Mouse (Mus musculus): ENCODE measurements around the gene Cphx2.
"Not testable (repeated sequence)": the region's sequence is repeated elsewhere in the genome, so short reads cannot be mapped to it uniquely, and the experiment has no call there.

The Cphx2 gene

DNA sequence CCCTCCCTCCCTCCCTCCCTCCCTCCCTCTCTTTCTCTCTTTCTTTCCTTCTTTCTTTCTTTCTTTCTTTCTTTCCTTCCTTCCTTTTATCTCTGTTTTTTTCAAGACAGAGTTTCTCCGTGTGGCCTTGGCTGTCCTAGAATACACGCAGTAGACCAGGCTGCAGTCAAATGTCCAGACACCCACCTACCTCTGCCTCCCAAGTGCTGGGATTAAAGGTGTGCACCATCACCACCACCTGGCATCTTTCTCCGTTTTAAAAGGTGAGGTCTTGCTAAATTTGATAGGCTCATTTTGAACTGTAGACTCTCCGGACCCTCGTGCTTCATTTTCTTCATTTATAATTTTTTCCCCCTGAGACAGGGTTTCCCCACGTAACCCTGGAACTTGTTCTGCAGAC is at the start of gene Cphx2:
Cphx2 (plus strand) TSS at position 301 of the 400 bp plus-strand sequence.
- not testable (repeated sequence) for DNase-seq

DNA sequence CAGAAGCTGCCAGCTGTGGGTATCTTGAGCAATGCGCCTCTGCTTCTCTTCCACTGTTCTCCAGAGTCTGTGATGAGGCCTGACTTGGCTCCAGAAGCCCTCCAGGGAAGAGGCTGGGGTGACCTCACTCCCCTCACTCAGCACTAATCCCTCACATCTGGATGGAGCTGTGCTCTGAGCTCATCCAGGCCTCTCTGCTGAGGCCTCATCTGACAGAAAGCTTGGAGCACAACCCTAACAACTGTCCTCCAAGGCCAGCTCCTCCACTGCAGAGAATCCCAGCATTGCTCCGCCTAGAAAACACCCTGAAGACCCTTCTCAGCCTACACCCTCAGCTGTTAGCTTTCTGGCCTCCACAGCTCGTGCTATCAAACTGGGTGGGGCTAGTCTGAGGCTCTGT is 47.0 kb upstream of the Cphx2 start:
- DNase-seq = not testable (repeated sequence)

DNA sequence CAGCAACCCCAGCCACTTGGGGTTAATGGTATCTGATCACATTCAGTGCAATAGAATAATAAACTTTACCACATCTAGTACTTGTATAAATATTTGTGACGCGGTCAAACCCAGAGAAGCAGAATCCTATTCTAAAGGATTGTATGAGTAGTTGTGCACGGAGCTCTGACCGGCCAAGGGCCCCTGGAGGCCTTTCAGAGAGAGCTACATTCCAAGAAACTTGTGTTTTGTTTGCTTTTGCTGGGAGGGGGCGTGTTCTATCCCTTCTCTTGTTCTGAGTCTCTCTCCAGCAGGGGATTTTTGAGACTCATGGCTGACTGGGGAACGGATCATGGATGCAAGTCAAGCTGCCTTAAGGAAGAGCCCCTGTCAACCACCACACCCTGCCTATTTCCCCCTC is 45.9 kb upstream of the Cphx2 start:
- not testable (repeated sequence) for DNase-seq

DNA sequence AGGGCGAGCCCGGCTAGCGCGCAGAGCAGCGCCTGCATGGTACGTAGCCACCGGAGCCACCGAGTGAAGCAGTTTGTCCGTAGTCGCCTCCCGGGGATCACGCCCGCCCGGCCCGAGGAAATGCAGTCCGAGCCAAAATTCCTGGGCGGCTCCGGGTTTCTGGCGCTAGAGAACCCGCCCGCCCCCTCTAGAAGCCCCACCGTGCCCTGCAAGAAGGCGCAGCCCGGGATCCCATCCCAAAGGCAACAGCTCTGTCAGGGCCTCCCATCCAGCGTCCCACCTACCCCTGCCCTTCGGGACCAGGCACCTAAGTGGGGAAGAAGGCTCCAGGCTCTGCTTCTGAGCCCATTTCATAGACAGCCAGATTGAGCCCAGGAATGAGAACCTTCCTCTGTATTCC is 38.7 kb upstream of the Cphx2 start, which contains the start of gene Gm9780:
Gm9780 (minus strand) TSS at position 101 of the 400 bp plus-strand sequence.
- DNase-seq = not testable (repeated sequence)

DNA sequence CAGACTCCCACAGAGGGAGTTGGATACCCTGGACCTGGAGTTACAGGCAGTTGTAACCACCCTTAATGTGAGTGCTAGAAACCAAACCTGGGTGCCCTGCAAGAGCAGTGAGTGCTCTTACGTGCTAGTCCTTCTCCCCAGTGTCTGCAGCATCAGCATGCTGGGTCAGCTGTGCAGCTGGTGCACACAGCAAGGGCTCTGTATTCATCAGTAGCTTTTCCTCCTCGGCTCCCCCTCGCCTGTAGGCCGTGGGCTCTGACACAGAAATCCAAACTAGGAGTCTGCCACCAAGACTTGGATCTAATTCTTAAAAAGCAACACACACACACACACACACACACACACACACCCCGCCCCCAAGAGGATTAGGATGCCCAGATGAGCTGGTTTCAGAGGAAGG is 36.3 kb upstream of the Cphx2 start:
- DNase-seq = not testable (repeated sequence)

DNA sequence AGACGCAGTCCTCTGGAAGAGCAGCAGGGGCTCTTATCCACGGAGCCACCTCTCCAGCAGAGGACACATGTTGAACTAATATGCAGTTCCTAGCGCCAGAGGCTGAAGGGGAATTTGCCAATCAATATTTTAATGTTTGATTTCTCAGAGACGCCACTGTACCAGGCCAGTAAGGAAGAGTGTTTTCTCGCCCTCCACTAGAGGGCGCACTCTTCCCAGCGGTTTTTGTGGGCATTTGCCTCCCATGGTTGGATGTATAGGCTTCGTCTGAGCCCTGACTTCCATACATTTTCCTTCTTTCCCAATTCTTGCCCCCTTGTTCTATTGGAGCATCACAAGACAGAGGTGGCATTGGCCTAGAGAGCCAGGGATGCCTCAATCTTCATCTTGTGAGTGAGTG is 34.3 kb upstream of the Cphx2 start:
- DNase-seq = not testable (repeated sequence)

DNA sequence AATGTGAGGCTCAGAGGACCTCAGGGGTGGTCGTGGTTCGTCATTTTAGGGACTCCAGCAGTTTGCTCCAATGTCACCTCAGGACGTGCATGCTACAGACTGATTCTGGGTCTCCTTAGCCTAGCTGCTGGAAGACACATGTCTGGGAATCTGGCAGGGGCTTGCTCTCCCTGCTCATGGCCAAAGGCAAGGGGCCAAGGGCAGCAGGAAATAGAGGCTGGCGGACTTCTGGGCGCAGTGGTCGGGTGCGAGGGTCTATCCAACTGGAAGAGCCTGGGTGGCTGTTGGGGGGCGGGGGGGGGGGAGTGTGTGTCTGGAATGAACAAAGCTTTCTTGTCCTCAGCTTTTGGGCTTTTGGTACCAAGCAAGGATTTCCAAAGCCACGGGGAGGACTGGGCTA is 32.5 kb upstream of the Cphx2 start:
- not testable (repeated sequence) for DNase-seq

DNA sequence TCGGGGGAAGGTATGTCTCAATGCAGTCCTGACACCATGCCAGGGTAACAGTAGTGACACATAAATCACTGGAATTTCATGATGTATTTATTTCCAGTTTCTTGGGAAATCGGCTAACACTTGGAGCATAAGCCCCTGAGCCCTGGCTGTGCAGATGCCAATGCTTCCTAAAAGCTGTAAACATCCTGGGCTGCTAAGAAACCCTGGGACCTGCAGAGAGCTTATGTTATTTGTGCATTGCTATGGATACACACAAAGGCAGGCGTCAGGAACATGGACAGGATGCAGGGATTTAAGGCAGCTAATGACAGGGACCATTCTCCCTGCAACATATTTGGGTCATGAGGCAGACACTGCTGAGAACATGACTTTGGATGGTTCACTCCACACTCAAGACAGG is 23.1 kb upstream of the Cphx2 start:
- DNase-seq = not testable (repeated sequence)

DNA sequence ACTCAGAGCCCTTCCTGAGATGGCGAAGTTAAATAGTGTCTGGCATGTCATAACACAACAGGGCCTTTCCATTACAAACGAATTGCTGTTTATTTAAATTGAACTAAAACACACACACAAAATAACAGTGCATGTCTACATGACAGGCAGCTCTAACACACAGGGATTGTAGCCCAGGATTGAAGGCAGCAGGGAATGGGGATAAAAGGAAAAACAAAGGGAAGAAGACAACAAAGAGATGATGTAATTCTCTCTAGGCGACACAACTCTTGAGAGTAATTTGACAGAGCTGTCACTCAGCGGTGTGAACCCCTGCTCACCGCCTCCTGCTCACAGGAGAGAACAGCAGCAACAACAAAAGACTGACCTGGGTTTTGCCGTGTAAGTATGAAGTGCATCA is 22.0 kb upstream of the Cphx2 start:
- not testable (repeated sequence) for DNase-seq

DNA sequence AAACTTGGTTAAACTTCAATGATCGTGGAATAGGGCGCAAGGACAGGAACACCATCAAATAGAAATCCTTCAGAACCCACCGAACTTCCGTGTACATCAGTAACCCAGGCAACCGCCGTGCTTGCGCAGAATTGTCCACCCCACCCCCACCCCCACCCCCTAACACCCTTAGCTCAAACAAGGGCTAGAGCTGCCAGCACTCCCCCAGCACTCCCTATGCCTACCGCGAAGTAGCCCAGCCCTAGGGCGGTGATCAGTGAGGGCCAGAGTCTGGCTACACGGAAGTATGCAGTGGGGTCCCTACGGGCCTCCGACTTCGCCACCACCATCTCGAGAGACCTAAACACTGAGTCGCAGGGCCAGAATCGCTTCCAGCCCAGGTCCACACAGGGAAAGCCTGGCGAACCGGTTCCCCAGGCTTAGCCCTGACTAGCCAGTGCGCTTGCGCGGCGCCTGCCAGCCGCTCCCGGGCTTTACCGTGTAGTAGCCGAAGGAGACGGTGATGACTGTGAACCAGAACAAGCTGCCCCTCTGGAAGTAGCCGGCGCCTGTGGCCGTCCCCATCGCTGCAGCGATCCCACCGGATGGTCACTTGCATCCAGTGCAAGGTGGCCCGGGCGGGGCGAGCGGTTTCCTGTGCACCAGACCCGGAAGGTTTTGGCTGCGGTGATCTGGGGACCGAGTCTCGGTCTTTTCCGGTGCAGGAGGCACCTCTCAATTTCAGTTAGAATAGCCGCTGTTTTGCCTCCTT is 14.6 kb upstream of the Cphx2 start:
- not testable (repeated sequence) for DNase-seq

DNA sequence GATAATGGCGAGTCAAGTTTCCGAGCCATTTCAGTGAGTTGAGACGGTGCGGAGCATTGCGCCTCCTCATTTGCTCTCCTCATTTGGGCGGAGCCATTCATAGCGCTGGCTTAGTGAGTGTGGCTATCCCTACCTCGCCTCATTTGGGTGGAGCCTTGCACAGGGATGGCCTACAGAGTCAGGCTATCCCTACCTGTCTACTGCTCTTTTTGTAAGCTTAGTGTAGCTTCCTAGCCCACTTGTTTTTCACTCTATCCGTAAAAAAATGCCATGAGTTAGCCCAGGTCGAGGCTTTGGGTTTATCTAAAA is 14.0 kb upstream of the Cphx2 start, which contains the start of gene Tmem254c:
Tmem254c (minus strand) TSS at position 31 of the 309 bp plus-strand sequence.
- not testable (repeated sequence) for DNase-seq

DNA sequence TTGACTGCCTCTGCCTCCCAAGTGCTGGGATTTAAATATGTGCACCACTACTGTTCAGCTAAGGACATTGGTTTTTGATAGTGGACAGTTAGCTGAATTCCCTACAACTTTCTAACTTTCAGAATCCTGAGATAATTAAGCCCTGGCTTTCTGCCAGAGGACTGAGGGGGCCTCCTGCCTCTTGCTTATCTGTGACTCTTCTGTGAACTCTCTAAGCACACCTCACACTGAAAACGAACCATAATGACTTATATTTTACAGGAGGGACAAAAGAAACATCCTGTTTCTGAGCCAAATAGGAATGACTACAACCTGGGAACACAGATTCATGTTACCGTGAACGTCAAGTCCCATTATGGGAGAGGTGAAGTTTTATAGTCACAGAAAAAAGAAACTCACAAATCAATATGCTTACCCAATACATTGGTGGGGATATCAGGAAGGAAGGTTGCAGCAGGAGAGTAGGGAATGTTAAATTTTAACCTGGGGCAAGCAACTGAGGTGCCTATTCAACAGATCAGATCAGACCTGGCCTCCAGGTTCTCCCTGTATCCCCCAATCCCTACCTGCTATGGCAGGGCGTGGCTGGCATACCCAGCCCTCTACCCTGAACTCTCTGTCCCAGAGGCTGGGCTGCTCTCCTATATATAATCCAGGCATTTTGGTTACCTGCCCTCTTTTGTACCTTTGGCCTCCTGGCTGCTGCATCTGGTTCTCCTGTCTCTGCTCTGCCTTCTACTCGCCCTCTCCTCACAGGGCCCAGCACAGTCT is 4.5 kb upstream of the Cphx2 start:
- DNase-seq = not testable (repeated sequence)

DNA sequence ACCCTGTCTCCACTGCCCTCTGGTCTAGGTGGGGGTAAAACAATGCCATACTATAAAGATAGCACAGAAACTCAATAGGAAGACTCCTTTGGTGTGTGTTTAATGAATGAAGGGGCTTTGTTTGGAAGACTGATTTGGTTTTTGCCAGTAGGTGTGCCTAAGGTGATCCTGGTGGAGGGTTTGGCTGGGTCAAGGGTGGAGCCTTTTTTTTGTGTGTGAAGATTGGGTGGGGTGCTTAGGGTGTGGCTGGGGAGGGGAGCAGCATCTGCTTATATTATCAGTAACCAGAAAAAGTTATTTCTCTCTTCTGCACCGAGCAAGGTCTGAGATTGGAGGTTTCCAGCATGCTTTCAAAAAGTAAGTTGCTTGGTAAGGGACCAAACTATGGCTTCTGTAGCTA is 681 bp downstream of the Cphx2 start, which contains the start of gene Cphx3:
Cphx3 (plus strand) TSS at position 301 of the 400 bp plus-strand sequence.
- not testable (repeated sequence) for DNase-seq

DNA sequence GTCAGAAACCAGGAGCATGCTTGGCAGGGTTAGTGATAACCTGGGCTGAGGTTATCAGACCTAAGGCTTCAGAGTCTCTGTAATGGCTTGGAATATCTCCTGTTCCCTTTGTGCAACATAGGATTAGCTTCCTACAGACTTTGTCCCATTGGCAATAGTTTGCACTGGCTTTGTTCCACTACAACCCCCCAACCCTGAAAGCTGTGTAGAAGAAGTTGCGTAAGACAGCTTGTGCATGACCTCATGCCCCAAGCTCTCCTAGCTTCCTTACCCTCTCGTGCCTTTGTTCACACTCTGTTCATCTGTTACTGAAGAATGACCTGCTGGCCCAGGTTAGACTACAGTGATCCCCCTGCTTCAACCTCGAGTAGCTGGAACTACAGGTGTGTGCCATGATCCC is 16.3 kb downstream of the Cphx2 start:
- not testable (repeated sequence) for DNase-seq

DNA sequence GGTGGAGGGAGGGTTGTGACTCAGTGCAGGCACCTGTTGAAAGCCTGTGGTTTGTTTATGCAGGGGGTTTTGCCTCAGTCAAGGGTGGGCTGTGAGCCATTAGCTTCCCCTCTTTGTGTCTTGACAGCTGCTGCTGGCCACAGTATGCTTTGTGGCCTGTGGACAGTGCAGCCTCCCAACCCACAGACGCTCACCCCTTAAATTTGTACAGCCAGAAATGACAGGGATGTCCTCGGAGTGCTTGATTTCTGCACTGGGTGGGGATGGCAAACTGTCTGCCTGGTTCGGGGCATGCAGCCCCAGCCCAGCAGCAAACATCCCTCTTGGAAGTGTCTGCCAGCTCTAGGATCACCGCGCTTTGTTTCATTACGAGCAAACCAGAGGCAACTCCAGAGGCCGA is 36.8 kb downstream of the Cphx2 start, which contains the start of gene Duxbl2:
Duxbl2 (plus strand) TSS at position 200 of the 400 bp plus-strand sequence.
- DNase-seq = not testable (repeated sequence)

DNA sequence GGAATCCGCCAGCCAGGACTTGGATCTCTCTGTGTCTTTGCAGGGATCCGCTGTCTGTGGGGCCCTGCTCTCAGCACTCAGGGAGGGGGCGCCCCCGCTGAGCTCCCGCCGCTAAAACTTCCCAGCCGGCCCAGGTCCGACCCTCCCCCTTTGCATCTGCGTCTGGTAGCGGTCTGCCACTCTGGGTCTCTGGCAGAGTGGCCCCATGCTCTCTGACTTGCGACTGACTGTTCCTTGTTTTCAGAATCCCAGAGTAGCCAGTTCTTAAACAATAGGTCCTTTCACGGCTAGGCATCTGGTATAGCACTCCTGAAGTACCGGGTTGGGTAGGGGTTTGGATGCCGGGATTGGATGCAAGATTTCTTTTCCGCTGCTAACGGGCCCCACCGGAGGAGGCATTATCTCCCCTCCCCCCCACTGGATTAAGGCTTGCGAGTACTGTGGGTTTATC is 37.3 kb downstream of the Cphx2 start:
- DNase-seq = not testable (repeated sequence)

DNA sequence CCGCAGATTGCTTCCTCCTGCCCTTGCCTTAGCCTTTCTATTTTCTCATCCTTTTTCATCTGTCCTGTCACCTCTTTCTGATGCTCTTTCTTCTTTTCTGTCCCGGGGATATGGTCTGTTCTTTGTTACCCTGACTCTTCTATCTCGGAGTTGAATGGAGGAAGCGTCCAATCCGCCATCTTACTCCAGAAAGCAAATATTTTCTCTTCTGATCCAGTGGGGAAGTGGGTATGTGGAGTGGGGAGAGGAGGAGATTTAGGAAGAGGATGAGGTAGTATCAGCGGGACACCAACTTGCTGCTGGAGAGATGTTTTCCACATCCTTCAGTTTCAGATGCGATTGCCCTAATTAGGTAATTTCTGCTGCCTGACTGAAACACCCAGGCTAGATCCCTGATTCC is 37.8 kb downstream of the Cphx2 start:
- not testable (repeated sequence) for DNase-seq

All from lung, postnatal 4 days (tissue).